Mouse (Mus musculus) neutrophil, adult 5-6 weeks (primary cell): ENCODE data around the gene Zfp710. TPM values are rescaled to one million over a fixed set of nuclear protein-coding genes. Genes with fewer than 3 reads are reported as not detected.
"Not testable (repeated sequence)": the region's sequence is repeated elsewhere in the genome, so short reads cannot be mapped to it uniquely, and the experiment has no call there.

Experiments
- ATAC-seq: fragments of 151-379, 151-347 bp; 2 replicates; pipeline ENCODE4 v1.8.0; 2017; ENCODE audit warnings: mild to moderate bottlenecking, moderate TSS enrichment; ENCODE audit not compliant: insufficient number of reproducible peaks, poor library complexity, low FRiP score, severe bottlenecking; ENCODE audit errors: extremely low read depth
- total RNA-seq: library from RNA; stranded (forward); fragments of 200-1000 nt; gene quantifications from 2 replicates; pipeline ENCODE4 v1.2.3, GENCODE M21; 2017

The Zfp710 gene
- total RNA-seq, 1 experiment from 2014 or later = 67.2 TPM

GRCm38 (mm10) chr7:80130344-80131055, 105.9 kb downstream of the Zfp710 start:
- ATAC-seq = no peak

GRCm38 (mm10) chr7:80131315-80131714, 106.7 kb downstream of the Zfp710 start:
- ATAC-seq = not testable (repeated sequence)

GRCm38 (mm10) chr7:80132541-80132940, 107.9 kb downstream of the Zfp710 start:
- peak; percentile 65; the same call in 1 of the 2 replicates for ATAC-seq

GRCm38 (mm10) chr7:80134454-80135172, 110.0 kb downstream of the Zfp710 start:
- no peak for ATAC-seq

GRCm38 (mm10) chr7:80135173-80135532, 110.5 kb downstream of the Zfp710 start:
- no peak for ATAC-seq

- no peak for ATAC-seq
Observed at GRCm38 (mm10) chr7:80138375-80138774, 113.8 kb downstream of the Zfp710 start.

- peak; percentile 70 for ATAC-seq
Observed at GRCm38 (mm10) chr7:80140815-80141214, 116.2 kb downstream of the Zfp710 start.

Other genes with a start within 250 kb of the Zfp710 start
- gene Mesp1, start 231.0 kb upstream of the Zfp710 start, total RNA-seq = not detected in 2 replicates
- not detected in 2 replicates for gene Mesp2, start 214.1 kb upstream of the Zfp710 start, total RNA-seq
- gene Anpep, start 163.8 kb upstream of the Zfp710 start, total RNA-seq = not detected in 2 replicates
- gene Ap3s2, start 104.2 kb upstream of the Zfp710 start, total RNA-seq = 5.0 and 5.9 TPM in 2 replicates
- gene Arpin, start 89.5 kb upstream of the Zfp710 start, total RNA-seq = not detected in 2 replicates
- gene Idh2, start 90.6 kb downstream of the Zfp710 start, total RNA-seq = 18.0 and 26.8 TPM in 2 replicates
- 41.3 and 42.9 TPM in 2 replicates for gene Sema4b, start 162.0 kb downstream of the Zfp710 start, total RNA-seq
- 72.9 and 88.3 TPM in 2 replicates for gene Cib1, start 208.0 kb downstream of the Zfp710 start, total RNA-seq
- gene Gdpgp1, start 208.1 kb downstream of the Zfp710 start, total RNA-seq = 3.4 and 4.9 TPM in 2 replicates
- 0.61 and 2.7 TPM in 2 replicates for gene Ttll13, start 221.6 kb downstream of the Zfp710 start, total RNA-seq
- 33.8 and 39.5 TPM in 2 replicates for gene Ngrn, start 236.4 kb downstream of the Zfp710 start, total RNA-seq
- gene Vps33b, start 244.8 kb downstream of the Zfp710 start, total RNA-seq = 21.1 and 26.4 TPM in 2 replicates